Mouse (Mus musculus): Measurements from ENCODE around the gene Unc5a. TPM values are rescaled to one million over a fixed set of nuclear protein-coding genes. Genes with fewer than 3 reads are reported as not detected.

The Unc5a gene
- total RNA-seq, 2 experiments from 2014 or later: 66.0 to 78.0 TPM

DNA sequence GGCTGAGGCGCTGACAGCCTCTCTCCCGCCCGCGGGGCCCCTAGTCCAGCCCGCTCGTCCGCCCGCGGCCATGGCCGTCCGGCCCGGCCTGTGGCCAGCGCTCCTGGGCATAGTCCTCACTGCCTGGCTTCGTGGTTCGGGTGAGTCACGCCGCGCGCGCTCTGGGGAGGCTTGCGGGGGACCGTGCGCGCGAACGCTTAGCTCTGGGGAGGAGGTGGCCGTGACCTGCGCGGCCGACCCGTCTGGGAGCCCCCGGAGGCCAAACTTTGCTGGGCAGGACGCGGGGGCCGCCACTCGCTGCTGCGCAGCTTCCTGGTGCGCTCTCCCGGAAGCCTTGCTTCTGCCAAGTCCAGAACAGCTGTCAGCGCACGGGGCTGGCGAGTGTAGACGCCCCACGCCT lies 381 bp downstream of the Unc5a start:
- DNase-seq (ENCODE audit: low spot score in 2 of 2): peak; percentile 66 to 73
- intact Hi-C loops (cut with DNase I): loop anchor here (5.0 to 10.0 kb wide), 2 partner anchors 62 to 125 kb away; no protein-coding TSS in a partner anchor

- peak; percentile 34 to 70 for DNase-seq (ENCODE audit: low spot score in 2 of 2)
- intact Hi-C loops (cut with DNase I): no loop called here
These were observed 920 bp downstream of the Unc5a start for GRCm38 (mm10) chr13:54950131-54950530.

DNA sequence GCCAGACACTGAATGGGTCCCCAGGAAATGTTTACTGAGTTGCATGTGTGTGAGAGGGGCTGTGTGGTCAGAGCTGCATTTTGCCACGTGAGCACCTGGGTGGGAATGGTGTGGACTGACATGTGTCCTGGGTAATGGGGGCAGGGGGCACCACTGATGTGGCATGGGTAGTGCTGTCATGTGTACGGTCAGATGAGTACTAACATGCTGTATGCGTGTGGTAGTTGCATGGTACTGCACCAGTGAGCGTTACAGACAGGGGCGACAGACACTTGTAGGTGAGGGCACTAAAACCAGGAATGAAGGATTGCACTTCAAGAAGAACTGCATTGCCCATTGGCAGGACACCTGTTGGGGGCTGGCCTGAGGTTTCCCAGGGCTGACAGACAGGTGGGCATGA lies 2.0 kb downstream of the Unc5a start:
- DNase-seq (ENCODE audit: low spot score in 2 of 2): no peak
- intact Hi-C loops (cut with DNase I): no loop called here

GRCm38 (mm10) chr13:54954745-54955144 lies 5.5 kb downstream of the Unc5a start:
- no peak for DNase-seq (ENCODE audit: low spot score in 2 of 2)
- intact Hi-C loops (cut with DNase I): loop anchor here (5.0 kb wide), 1 partner anchor 58 kb away; no protein-coding TSS in a partner anchor

DNA sequence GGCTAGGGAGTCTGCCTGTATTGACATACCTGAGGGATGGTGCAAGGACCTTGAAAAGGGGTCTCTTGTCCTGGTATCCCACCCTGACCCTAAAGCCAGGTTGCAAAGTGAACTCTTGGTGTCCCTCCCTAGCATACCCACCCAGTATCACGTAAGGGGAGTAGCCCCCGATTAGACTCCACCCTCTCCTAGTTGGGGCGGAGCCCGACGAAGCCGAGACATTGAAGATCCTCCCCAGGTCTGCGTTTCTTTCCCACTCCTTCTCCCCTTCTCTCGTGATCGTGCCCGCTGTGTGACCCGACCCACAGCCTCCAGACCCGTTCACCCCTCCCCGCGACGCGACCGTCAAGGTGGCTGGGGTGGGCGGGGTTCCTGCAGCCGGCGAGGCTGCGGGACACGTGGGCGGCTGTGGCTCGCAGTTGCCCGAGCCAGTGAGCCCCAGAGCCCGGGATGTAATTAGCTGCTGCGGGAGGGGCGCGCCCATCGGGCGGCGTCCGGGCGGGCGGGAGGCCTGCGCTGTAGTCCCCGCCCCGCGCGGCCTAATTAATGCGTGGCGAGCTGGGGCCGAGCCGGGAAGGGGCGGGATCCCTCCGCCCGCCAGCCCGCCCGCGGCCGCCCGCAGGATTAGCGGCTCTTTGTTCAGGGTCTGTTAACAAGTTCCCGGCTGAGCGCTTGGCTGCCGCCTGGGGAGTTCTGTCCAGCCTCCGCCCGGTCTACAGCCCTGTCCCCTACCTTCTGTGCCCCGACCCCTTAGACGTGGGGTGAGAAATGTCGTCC lies 6.7 kb downstream of the Unc5a start:
- intact Hi-C loops (cut with DNase I): loop anchor here (5.0 kb wide), 1 partner anchor 56 kb away; no protein-coding TSS in a partner anchor
- DNase-seq (ENCODE audit: low spot score in 2 of 2): peak in 1 of 2 experiments; percentile 39

DNA sequence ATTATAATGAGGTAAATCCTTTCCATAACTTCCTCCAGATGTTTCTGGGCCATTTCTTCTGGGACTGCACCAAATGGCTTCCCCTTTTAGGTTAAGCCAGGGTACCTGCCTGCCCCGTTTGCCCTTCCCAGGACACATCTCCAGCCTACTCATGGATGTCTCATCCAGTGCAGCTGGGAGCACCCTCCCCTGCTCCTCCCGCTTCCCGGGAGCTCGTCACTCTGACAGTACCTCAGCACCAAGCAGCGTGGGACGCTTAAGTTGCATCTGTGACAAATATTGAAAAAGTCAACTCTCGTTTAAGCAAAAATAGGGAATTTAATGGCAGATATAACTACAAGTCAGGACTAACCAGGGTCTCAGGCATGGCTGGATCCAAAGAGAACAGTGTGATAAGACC lies 8.1 kb downstream of the Unc5a start:
- no peak for DNase-seq (ENCODE audit: low spot score in 2 of 2)
- intact Hi-C loops (cut with DNase I): loop anchor here (5.0 kb wide), 1 partner anchor 55 kb away; no protein-coding TSS in a partner anchor

DNA sequence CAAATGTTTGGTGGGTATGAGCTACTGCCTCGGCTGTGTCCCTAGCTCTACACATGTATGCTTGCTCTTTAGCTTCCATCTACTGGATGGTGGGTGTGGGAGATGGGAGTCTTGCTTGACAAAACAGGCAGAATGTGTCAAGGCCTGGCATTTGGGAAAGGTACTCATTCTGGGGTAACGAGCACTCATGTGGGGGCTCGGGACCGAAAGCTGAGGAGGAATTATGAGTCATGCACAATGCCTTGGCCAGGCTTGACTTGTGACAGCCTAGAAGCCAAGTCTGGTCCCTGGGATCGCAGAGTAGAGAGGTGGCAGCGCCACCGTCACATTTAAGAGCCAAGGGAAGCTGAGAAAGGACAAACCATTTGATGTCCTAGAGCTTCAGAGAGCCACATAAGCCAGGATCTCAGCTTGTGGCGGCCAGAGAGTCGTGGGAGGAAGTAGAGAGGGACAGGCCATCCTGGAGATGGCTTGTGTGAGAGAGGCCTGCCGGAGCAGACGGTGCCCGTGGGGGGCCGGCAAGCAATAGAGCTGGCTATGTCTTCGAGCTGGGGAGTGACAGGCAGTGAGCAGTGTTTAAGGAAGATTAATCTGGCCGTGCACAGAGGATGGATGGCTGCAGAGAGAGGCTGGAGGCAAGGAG lies 10.0 kb downstream of the Unc5a start:
- no peak for DNase-seq (ENCODE audit: low spot score in 2 of 2)

DNA sequence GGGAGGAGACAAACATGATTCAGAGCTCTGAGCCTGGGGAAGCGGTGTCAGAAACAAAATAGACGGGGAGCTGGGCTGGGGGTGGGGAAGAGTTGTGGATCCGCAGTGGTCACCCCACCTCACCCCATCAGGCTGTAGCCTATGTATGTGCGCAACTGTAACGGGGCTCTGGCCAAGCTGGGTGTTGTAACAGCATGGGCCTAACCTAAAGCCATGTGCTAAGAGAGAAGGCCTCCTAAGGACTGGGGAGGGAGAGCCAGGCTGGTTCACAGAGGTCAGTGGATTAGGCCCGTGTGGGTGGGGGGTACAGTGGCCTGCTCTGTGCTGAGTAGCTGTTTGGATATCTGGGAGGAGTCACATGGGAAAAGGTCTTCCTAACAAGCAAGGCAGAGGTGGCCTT lies 10.6 kb downstream of the Unc5a start:
- DNase-seq (ENCODE audit: low spot score in 2 of 2): no peak
- intact Hi-C loops (cut with DNase I): loop anchor here (5.0 kb wide), 1 partner anchor 52 kb away; no protein-coding TSS in a partner anchor

More for the DNA sequence above, 10.0 kb downstream of the Unc5a start:
- intact Hi-C loops (cut with DNase I): loop anchor here (5.0 kb wide), 1 partner anchor 53 kb away; no protein-coding TSS in a partner anchor

DNA sequence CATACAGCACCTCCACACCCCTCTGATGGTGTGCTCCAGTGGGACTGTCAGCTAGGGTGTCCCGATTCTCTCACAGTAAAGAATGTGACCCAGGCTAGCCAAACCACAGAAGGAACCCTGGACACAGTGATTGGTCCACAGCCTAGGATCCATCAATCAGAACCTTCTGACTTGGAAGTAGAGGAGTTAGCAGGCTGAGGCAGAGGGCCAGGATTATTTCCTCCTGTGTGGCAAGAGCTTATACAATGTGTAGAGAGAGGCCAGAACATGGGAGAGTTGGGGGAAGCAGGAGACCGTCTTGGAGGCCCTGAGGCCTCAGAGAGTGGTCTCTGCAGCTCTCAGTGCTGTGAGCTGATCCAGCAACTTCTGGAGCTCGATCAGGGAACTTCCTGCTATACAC lies 11.3 kb downstream of the Unc5a start:
- intact Hi-C loops (cut with DNase I): no loop called here
- DNase-seq (ENCODE audit: low spot score in 2 of 2): no peak

DNA sequence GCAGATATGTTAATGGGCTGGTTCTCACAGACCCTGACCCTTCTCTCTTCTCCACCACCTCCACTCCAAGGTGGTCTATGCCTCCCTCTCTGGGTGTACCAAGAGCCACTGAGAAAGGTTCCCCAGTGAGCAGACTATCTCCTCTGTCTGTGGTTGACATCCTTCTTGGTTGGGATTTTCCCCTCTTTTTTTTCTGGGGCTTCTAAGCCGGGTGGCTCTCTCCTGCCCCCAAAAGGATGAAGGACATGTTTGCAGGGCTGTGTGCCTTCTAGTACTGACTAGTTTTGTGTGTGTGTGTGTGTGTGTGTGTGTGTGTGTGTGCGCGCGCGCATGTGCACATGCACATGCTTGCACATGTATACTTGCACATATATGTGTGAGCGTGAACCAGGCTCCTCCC lies 16.0 kb downstream of the Unc5a start:
- DNase-seq (ENCODE audit: low spot score in 2 of 2): no peak
- intact Hi-C loops (cut with DNase I): no loop called here

GRCm38 (mm10) chr13:54967501-54967900 lies 18.3 kb downstream of the Unc5a start:
- no peak for DNase-seq (ENCODE audit: low spot score in 2 of 2)
- intact Hi-C loops (cut with DNase I): no loop called here

DNA sequence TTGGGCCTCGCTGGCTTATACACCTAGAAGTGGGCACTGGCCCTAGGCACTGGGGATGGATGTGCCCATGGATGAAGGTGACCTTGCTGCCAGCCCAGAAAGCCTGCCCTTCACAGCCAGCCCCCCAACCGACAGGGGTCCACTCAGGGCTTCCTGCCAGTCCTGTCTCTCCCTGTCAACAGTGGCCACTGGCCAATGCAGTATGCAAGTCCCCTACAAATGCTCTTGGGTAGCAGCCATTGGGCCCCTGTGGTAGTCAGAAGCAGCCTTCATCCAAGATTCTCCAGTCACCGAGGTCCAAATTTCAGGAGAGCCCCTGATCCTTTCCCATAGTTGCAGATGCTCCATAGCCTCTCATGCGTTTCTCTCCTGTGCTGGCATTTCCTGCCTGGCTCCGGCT lies 19.4 kb downstream of the Unc5a start:
- no peak for DNase-seq (ENCODE audit: low spot score in 2 of 2)
- intact Hi-C loops (cut with DNase I): no loop called here

DNA sequence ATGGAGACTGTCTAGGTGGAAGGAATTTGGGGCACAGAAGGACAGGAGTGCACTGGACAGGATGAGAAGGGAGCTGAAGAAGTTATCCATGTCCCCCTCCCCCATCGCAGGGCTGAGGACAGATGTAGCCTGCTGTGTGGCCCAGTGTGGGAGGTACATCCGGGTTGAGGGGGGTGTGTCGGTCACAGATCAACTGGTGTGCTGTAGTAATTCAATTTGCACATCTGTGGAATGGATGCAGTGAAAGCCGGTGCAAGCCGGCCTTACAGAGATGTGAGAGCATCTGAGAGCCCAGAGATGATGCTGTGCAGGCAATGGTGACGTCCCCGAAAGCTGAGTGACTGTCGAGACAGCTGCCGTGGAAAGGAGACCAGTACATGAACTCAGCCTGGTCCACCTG lies 20.3 kb downstream of the Unc5a start:
- intact Hi-C loops (cut with DNase I): no loop called here
- DNase-seq (ENCODE audit: low spot score in 2 of 2): no peak

GRCm38 (mm10) chr13:54970521-54971247 lies 21.5 kb downstream of the Unc5a start:
- intact Hi-C loops (cut with DNase I): no loop called here

GRCm38 (mm10) chr13:54975546-54975945 lies 26.3 kb downstream of the Unc5a start:
- intact Hi-C loops (cut with DNase I): no loop called here
- DNase-seq (ENCODE audit: low spot score in 2 of 2): no peak

More at GRCm38 (mm10) chr13:54970521-54971247, 21.5 kb downstream of the Unc5a start:
- DNase-seq (ENCODE audit: low spot score in 2 of 2): no peak

DNA sequence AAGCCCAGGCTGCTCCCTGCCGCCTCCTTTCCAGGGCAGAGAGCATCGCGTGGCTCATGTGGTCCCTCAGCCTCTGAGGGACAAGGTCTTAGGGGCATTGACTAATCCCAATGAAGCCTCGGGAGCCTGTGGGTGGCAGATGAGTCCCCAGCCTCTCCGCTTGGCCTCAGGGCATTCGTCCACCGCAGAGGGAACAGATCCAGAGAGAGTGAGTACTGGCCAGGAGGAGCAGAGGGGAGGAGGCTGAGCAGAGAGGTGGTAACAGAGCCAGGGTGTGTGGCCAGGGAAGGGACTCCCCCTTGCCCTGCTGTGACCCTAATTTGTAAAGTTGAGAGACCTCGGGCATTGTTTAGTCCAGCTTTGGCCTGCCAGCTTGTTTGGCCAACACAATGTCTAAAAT lies 29.6 kb downstream of the Unc5a start:
- intact Hi-C loops (cut with DNase I): no loop called here
- no peak for DNase-seq (ENCODE audit: low spot score in 2 of 2)

GRCm38 (mm10) chr13:54980957-54981356 lies 31.7 kb downstream of the Unc5a start:
- intact Hi-C loops (cut with DNase I): no loop called here
- DNase-seq (ENCODE audit: low spot score in 2 of 2): peak in 1 of 2 experiments; percentile 41

DNA sequence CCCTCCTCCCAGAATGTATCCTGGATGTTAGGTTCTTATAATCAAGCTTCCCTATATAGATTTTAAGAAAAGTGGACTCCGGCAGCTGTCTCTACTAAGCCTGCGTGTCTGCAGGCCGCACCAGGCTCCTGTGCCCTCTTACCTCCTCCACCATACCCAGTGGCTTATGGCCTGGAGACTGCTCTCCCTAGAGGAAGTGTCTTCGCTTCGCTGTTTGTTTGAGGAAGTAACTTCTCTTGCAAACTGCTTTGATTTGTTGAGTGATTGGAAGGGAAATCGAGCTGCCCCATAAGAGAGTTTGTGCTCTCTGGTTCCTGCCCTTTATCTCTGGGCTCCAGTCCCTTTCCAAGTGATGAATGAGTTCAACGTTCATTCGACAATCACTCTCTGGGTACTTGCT lies 33.8 kb downstream of the Unc5a start:
- intact Hi-C loops (cut with DNase I): no loop called here
- no peak for DNase-seq (ENCODE audit: low spot score in 2 of 2)

DNA sequence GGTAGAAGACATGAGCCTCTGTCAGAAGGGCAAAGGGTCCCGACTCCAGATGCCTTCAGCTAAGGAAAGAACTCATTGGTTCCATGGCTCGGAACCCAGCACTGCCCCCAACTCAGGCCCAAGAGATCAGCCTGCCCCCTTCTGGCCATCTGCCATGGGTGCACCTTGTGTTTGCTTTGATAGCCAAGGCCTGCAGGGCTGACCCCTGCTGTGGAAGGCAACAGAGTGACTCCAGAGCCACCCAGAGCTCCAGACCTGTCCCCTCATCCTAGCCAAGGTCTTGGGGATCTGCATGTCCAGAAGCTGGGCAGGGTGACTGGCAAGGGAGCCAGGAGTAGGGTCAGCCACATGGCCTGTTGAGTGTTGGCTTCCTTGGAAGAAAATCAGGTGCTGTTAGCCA lies 34.4 kb downstream of the Unc5a start:
- no peak for DNase-seq (ENCODE audit: low spot score in 2 of 2)
- intact Hi-C loops (cut with DNase I): no loop called here

- no peak for DNase-seq (ENCODE audit: low spot score in 2 of 2)
- intact Hi-C loops (cut with DNase I): no loop called here
These were observed 38.2 kb downstream of the Unc5a start for GRCm38 (mm10) chr13:54987405-54987804.

Measured in left cerebral cortex, postnatal 14 days (tissue).